8 mouse cellular contexts compared by ENCODE assay signal in genomic region chr14:45657641-45658611, GRCm38 (mm10). TPM values are rescaled to one million over a fixed set of nuclear protein-coding genes. Genes with fewer than 3 reads are reported as not detected.
A peak's percentile ranks its signal among the peaks of the same experiment; 100 is the strongest.
DNase-seq lines count a peak whose midpoint lies in the region; ATAC-seq lines count a peak whose summit lies in the region.

Gene Ddhd1 (minus strand): TSS chr14:45658143.

- under 1% methylated on average over 116 of the region's 123 CpGs for WGBS in intestine, embryonic 14.5 days

- peak within 1 kb of the TSS; percentile 74 for H3K9ac ChIP-seq in intestine, embryonic 14.5 days (ENCODE audit: low read length)

- peak; percentile 92 to 97 for DNase-seq in adrenal gland, adult (ENCODE audit: inconsistent age in 2 of 2, low spot score in 1 of 2)
- peak; percentile 91 for DNase-seq in embryo, embryonic 10.5 days (ENCODE audit: low spot score)
- peak; percentile 91 for DNase-seq in gastrocnemius, postnatal 25 days
- peak; percentile 93 for DNase-seq in intestine, embryonic 14.5 days (ENCODE audit: low spot score)
- peak; percentile 81 to 88 for DNase-seq in left cerebral cortex, postnatal 14 days (ENCODE audit: low spot score in 2 of 2)
- peak; percentile 93 for DNase-seq in mesoderm, embryonic 11.5 days (ENCODE audit: low read depth, low spot score)
- peak; percentile 83 to 85 for DNase-seq in right cerebral cortex, postnatal 36 days (ENCODE audit: low spot score in 2 of 2)
- peak; percentile 90 for DNase-seq in yolk sac, embryonic 10.5 days (ENCODE audit: low spot score)

- no peaks in the 10 kb centered on the region for H3K9me3 ChIP-seq in intestine, embryonic 14.5 days (ENCODE audit: control insufficient read depth, low read length)

- intact Hi-C loops in left cerebral cortex, postnatal 14 days (cut with DNase I) = loop anchor here (5.0 kb wide), 1 partner anchor 34 kb away; no protein-coding TSS in a partner anchor

- peak within 1 kb of the TSS; percentile 78 for H3K4me3 ChIP-seq in intestine, embryonic 14.5 days (ENCODE audit: low read depth, low read length)

- H3K27ac ChIP-seq in intestine, embryonic 14.5 days (ENCODE audit: low read depth) = peak within 1 kb of the TSS; percentile 93

- peaks cover 17% of the 10 kb centered on the region for H3K4me1 ChIP-seq in intestine, embryonic 14.5 days (replicated peaks; ENCODE audit: control insufficient read depth, insufficient read depth, low read length)

- peak within 1 kb of the TSS; percentile 78 for H3K4me2 ChIP-seq in intestine, embryonic 14.5 days (ENCODE audit: low read length)

- H3K36me3 ChIP-seq in intestine, embryonic 14.5 days (ENCODE audit: control insufficient read depth, insufficient read depth, low read length) = no peaks in the 10 kb centered on the region

- no peaks in the 10 kb centered on the region for H3K27me3 ChIP-seq in intestine, embryonic 14.5 days (replicated peaks; ENCODE audit: control insufficient read depth, insufficient read depth, low read length)

- ATAC-seq in intestine, embryonic 14.5 days (replicated peaks; ENCODE audit: low FRiP score, low TSS enrichment, low read depth) = peak; percentile 97

RNA-seq across cellular contexts. Expression of gene Ddhd1, which starts in this region (rescaled TPM):
- 1 to 10 TPM; 3.0 to 4.5 TPM for total RNA-seq in gastrocnemius, postnatal 25 days (2021)
- polyA plus RNA-seq in intestine, embryonic 14.5 days (2014; fragmentation: Nextera tagmentation; extraction: Ambion mirVana) = 13.0 and 13.1 TPM in 2 replicates
- 10 to 100 TPM; 73.9 to 75.6 TPM for total RNA-seq in left cerebral cortex, postnatal 14 days (2021)

Comparison
In these comparisons a context has a peak if more than half of its experiments do, and no peak if none do; other contexts are left out.
1. Peak in every context shown above with its lines: DNase-seq, ATAC-seq, H3K4me3 ChIP-seq and H3K27ac ChIP-seq.
2. RNA of gene Ddhd1 (total RNA-seq): 73.9 to 75.6 TPM in left cerebral cortex, postnatal 14 days; 3.0 to 4.5 TPM in gastrocnemius, postnatal 25 days; every median in the first group is over 10 times any median in the second.